Mouse (Mus musculus): Measurements from ENCODE around the gene Epc2. TPM values are rescaled to one million over a fixed set of nuclear protein-coding genes. Genes with fewer than 3 reads are reported as not detected.

The Epc2 gene
- polyA plus RNA-seq, 1 experiment from 2014 or later: 8.2 TPM

GRCm38 (mm10) chr2:49539745-49540144 is 88.5 kb downstream of the Epc2 start:
- no peak overlapping the region for H3K9ac ChIP-seq
- H3K4me2 ChIP-seq: no peak overlapping the region
- no peaks in the 10 kb centered on the region for H3K9me3 ChIP-seq (ENCODE audit: low read depth, low read length)
- no peaks in the 10 kb centered on the region for H3K27me3 ChIP-seq (ENCODE audit: insufficient read depth, low read length)
- TF ChIP-seq CTCF (IDR thresholded peaks at IDR 0.05; ENCODE audit: low read depth): no peak
- no peaks in the 10 kb centered on the region for H3K4me1 ChIP-seq (ENCODE audit: insufficient read depth)
- no peak overlapping the region for H3K4me3 ChIP-seq (ENCODE audit: low read depth, low read length)
- peaks cover 16% of the 10 kb centered on the region for H3K36me3 ChIP-seq (ENCODE audit: insufficient read depth)
- 79% methylated on average over 2 of the region's 2 CpGs for WGBS
- DNase-seq: no peak
- H3K27ac ChIP-seq (ENCODE audit: low read depth): no peak overlapping the region
- ATAC-seq (ENCODE audit: insufficient read depth): no peak

GRCm38 (mm10) chr2:49547813-49548212 is 96.5 kb downstream of the Epc2 start:
- H3K9me3 ChIP-seq (ENCODE audit: low read depth, low read length): no peaks in the 10 kb centered on the region
- H3K27ac ChIP-seq (ENCODE audit: low read depth): no peak overlapping the region
- peaks cover 43% of the 10 kb centered on the region for H3K36me3 ChIP-seq (ENCODE audit: insufficient read depth)
- peak; percentile 57 for DNase-seq
- ATAC-seq (ENCODE audit: insufficient read depth): peak; percentile 76; the same call in 1 of the 2 replicates
- H3K4me1 ChIP-seq (ENCODE audit: insufficient read depth): no peaks in the 10 kb centered on the region
- no peak for TF ChIP-seq CTCF (IDR thresholded peaks at IDR 0.05; ENCODE audit: low read depth)
- H3K4me3 ChIP-seq (ENCODE audit: low read depth, low read length): no peak overlapping the region
- WGBS: 38% methylated on average over 5 of the region's 5 CpGs
- no peaks in the 10 kb centered on the region for H3K27me3 ChIP-seq (ENCODE audit: insufficient read depth, low read length)
- no peak overlapping the region for H3K4me2 ChIP-seq
- H3K9ac ChIP-seq: no peak overlapping the region

GRCm38 (mm10) chr2:49548492-49548891 is 97.2 kb downstream of the Epc2 start:
- Histone ChIP-seq H3K4me3 (ENCODE audit: low read depth, low read length) (no peak overlapping the region), H3K27ac (ENCODE audit: low read depth) (no peak overlapping the region), H3K27me3 (ENCODE audit: insufficient read depth, low read length) (no peaks in the 10 kb centered on the region), H3K4me2 (no peak overlapping the region), H3K9ac (no peak overlapping the region), H3K36me3 (ENCODE audit: insufficient read depth) (peaks cover 43% of the 10 kb centered on the region), H3K9me3 (ENCODE audit: low read depth, low read length) (no peaks in the 10 kb centered on the region), H3K4me1 (ENCODE audit: insufficient read depth) (no peaks in the 10 kb centered on the region)
- no peak for DNase-seq
- 83% methylated on average over 5 of the region's 5 CpGs for WGBS
- no peak for TF ChIP-seq CTCF (IDR thresholded peaks at IDR 0.05; ENCODE audit: low read depth)
- no peak for ATAC-seq (ENCODE audit: insufficient read depth)

GRCm38 (mm10) chr2:49553096-49553495 is 101.8 kb downstream of the Epc2 start:
- H3K27ac ChIP-seq (ENCODE audit: low read depth): no peak overlapping the region
- no peak overlapping the region for H3K9ac ChIP-seq
- 81% methylated on average over 2 of the region's 2 CpGs for WGBS
- H3K27me3 ChIP-seq (ENCODE audit: insufficient read depth, low read length): no peaks in the 10 kb centered on the region
- H3K36me3 ChIP-seq (ENCODE audit: insufficient read depth): peaks cover 20% of the 10 kb centered on the region
- H3K9me3 ChIP-seq (ENCODE audit: low read depth, low read length): no peaks in the 10 kb centered on the region
- no peak for DNase-seq
- no peak for TF ChIP-seq CTCF (IDR thresholded peaks at IDR 0.05; ENCODE audit: low read depth)
- ATAC-seq (ENCODE audit: insufficient read depth): no peak
- H3K4me2 ChIP-seq: no peak overlapping the region
- no peak overlapping the region for H3K4me3 ChIP-seq (ENCODE audit: low read depth, low read length)
- H3K4me1 ChIP-seq (ENCODE audit: insufficient read depth): no peaks in the 10 kb centered on the region

GRCm38 (mm10) chr2:49557339-49557738 is 106.1 kb downstream of the Epc2 start:
- no peak for TF ChIP-seq CTCF (IDR thresholded peaks at IDR 0.05; ENCODE audit: low read depth)

GRCm38 (mm10) chr2:49558361-49558760 is 107.1 kb downstream of the Epc2 start:
- TF ChIP-seq CTCF (IDR thresholded peaks at IDR 0.05; ENCODE audit: low read depth): no peak
- Histone ChIP-seq H3K4me2 (no peak overlapping the region), H3K27ac (ENCODE audit: low read depth) (no peak overlapping the region), H3K27me3 (ENCODE audit: insufficient read depth, low read length) (no peaks in the 10 kb centered on the region), H3K9me3 (ENCODE audit: low read depth, low read length) (peaks cover 3% of the 10 kb centered on the region; the same call in 1 of the 2 replicates), H3K4me1 (ENCODE audit: insufficient read depth) (no peaks in the 10 kb centered on the region), H3K4me3 (ENCODE audit: low read depth, low read length) (no peak overlapping the region), H3K36me3 (ENCODE audit: insufficient read depth) (no peaks in the 10 kb centered on the region), H3K9ac (no peak overlapping the region)
- no peak for DNase-seq
- ATAC-seq (ENCODE audit: insufficient read depth): no peak
- WGBS: 73% methylated on average over 3 of the region's 3 CpGs

More at GRCm38 (mm10) chr2:49557339-49557738, 106.1 kb downstream of the Epc2 start:
- Histone ChIP-seq H3K9ac (no peak overlapping the region), H3K27me3 (ENCODE audit: insufficient read depth, low read length) (no peaks in the 10 kb centered on the region), H3K27ac (ENCODE audit: low read depth) (no peak overlapping the region), H3K4me1 (ENCODE audit: insufficient read depth) (no peaks in the 10 kb centered on the region), H3K4me2 (no peak overlapping the region), H3K4me3 (ENCODE audit: low read depth, low read length) (no peak overlapping the region), H3K9me3 (ENCODE audit: low read depth, low read length) (peaks cover 3% of the 10 kb centered on the region; the same call in 1 of the 2 replicates), H3K36me3 (ENCODE audit: insufficient read depth) (no peaks in the 10 kb centered on the region)
- DNase-seq: no peak
- 89% methylated on average over 4 of the region's 4 CpGs for WGBS
- no peak for ATAC-seq (ENCODE audit: insufficient read depth)

- H3K4me2 ChIP-seq: no peak overlapping the region
- TF ChIP-seq CTCF (IDR thresholded peaks at IDR 0.05; ENCODE audit: low read depth): no peak
- no peak for DNase-seq
- H3K27ac ChIP-seq (ENCODE audit: low read depth): no peak overlapping the region
- no peaks in the 10 kb centered on the region for H3K36me3 ChIP-seq (ENCODE audit: insufficient read depth)
- no peaks in the 10 kb centered on the region for H3K27me3 ChIP-seq (ENCODE audit: insufficient read depth, low read length)
- H3K4me1 ChIP-seq (ENCODE audit: insufficient read depth): no peaks in the 10 kb centered on the region
- H3K9me3 ChIP-seq (ENCODE audit: low read depth, low read length): peaks cover 3% of the 10 kb centered on the region; the same call in 1 of the 2 replicates
- H3K9ac ChIP-seq: no peak overlapping the region
- no peak overlapping the region for H3K4me3 ChIP-seq (ENCODE audit: low read depth, low read length)
- no peak for ATAC-seq (ENCODE audit: insufficient read depth)
- 59% methylated on average over 10 of the region's 10 CpGs for WGBS
Measured at GRCm38 (mm10) chr2:49562688-49563350, 111.5 kb downstream of the Epc2 start.
